Mouse (Mus musculus) right cerebral cortex, postnatal 25 days (tissue): ENCODE results near the gene Esr1.
"Not testable (repeated sequence)": the region's sequence is repeated elsewhere in the genome, so short reads cannot be mapped to it uniquely, and the experiment has no call there.

Experiments
- DNase-seq: peaks from one replicate; pipeline ENCODE4 v3.0.0; 2022

The Esr1 gene

GRCm38 (mm10) chr10:4709915-4710314 is 98.5 kb downstream of the Esr1 start:
- DNase-seq = peak; percentile 38

- DNase-seq = no peak
Measured at GRCm38 (mm10) chr10:4711434-4711833, 100.0 kb downstream of the Esr1 start.

GRCm38 (mm10) chr10:4712061-4712908 is 100.9 kb downstream of the Esr1 start:
- DNase-seq = peak; percentile 6

- no peak for DNase-seq
Measured at GRCm38 (mm10) chr10:4713398-4713797, 102.0 kb downstream of the Esr1 start.

GRCm38 (mm10) chr10:4724851-4725250 is 113.5 kb downstream of the Esr1 start:
- DNase-seq = no peak

GRCm38 (mm10) chr10:4726141-4726540 is 114.7 kb downstream of the Esr1 start:
- DNase-seq = no peak

GRCm38 (mm10) chr10:4732328-4732727 is 120.9 kb downstream of the Esr1 start:
- no peak for DNase-seq

GRCm38 (mm10) chr10:4733987-4734386 is 122.6 kb downstream of the Esr1 start:
- DNase-seq = no peak

- DNase-seq = no peak
Measured at GRCm38 (mm10) chr10:4734942-4735341, 123.5 kb downstream of the Esr1 start.

- no peak for DNase-seq
Measured at GRCm38 (mm10) chr10:4738311-4738710, 126.9 kb downstream of the Esr1 start.

- DNase-seq = not testable (repeated sequence)
Measured at GRCm38 (mm10) chr10:4751091-4751490, 139.7 kb downstream of the Esr1 start.

- no peak for DNase-seq
Measured at GRCm38 (mm10) chr10:4752977-4753376, 141.6 kb downstream of the Esr1 start.

GRCm38 (mm10) chr10:4775541-4775940 is 164.1 kb downstream of the Esr1 start:
- no peak for DNase-seq

- no peak for DNase-seq
Measured at GRCm38 (mm10) chr10:4776007-4776713, 164.8 kb downstream of the Esr1 start.

GRCm38 (mm10) chr10:4776714-4777090 is 165.3 kb downstream of the Esr1 start:
- DNase-seq = no peak

GRCm38 (mm10) chr10:4777996-4778395 is 166.6 kb downstream of the Esr1 start:
- DNase-seq = no peak

GRCm38 (mm10) chr10:4780926-4781325 is 169.5 kb downstream of the Esr1 start:
- DNase-seq = no peak

- DNase-seq = no peak
Measured at GRCm38 (mm10) chr10:4787003-4787628, 175.7 kb downstream of the Esr1 start.

- no peak for DNase-seq
Measured at GRCm38 (mm10) chr10:4798268-4798808, 186.9 kb downstream of the Esr1 start.

- no peak for DNase-seq
Measured at GRCm38 (mm10) chr10:4824366-4824765, 213.0 kb downstream of the Esr1 start.

GRCm38 (mm10) chr10:4830592-4830991 is 219.2 kb downstream of the Esr1 start:
- DNase-seq = no peak

GRCm38 (mm10) chr10:4838099-4838498 is 226.7 kb downstream of the Esr1 start:
- DNase-seq = no peak

GRCm38 (mm10) chr10:4841039-4841438 is 229.6 kb downstream of the Esr1 start:
- DNase-seq = no peak
